Mouse (Mus musculus) lung, embryonic 16.5 days (tissue): ENCODE data around the gene Cdk5r1. TPM values are rescaled to one million over a fixed set of nuclear protein-coding genes. Genes with fewer than 3 reads are reported as not detected.

ENCODE experiments used
- ATAC-seq: fragments of 200-750 bp; cut with Nextera tagmentation; 2 replicates; pipeline ENCODE4 v1.8.0; 2017; ENCODE audit warnings: low read depth, mild to moderate bottlenecking, moderate library complexity
- H3K27ac ChIP-seq: fragments of 300-500 bp; sonication (generic); 2 replicates; pipeline ENCODE4 v1.5.1; 2014; ENCODE audit warnings: mild to moderate bottlenecking, control low read depth, low read length
- H3K27me3 ChIP-seq: fragments of 300-500 bp; sonication (generic); 2 replicates; pipeline ENCODE4 v1.6.1; 2014; ENCODE audit warnings: low read depth, low read length, mixed read lengths; ENCODE audit not compliant: control insufficient read depth, insufficient read depth
- H3K36me3 ChIP-seq: fragments of 300-500 bp; sonication (generic); 2 replicates; pipeline ENCODE4 v1.6.1; 2014; ENCODE audit warnings: low read length; ENCODE audit not compliant: control insufficient read depth, insufficient read depth
- H3K4me1 ChIP-seq: fragments of 300-500 bp; sonication (generic); replicated peaks from 2 replicates; pipeline ENCODE4 v1.6.1; 2014; ENCODE audit warnings: low read length, mixed read lengths; ENCODE audit not compliant: control insufficient read depth, insufficient read depth
- H3K4me2 ChIP-seq: fragments of 300-500 bp; sonication (generic); 2 replicates; pipeline ENCODE4 v1.6.1; 2014; ENCODE audit warnings: low read depth, low read length, control low read depth
- H3K4me3 ChIP-seq: fragments of 300-500 bp; sonication (generic); 2 replicates; pipeline ENCODE4 v1.5.1; 2014; ENCODE audit warnings: mild to moderate bottlenecking, low read length, control low read depth
- H3K9ac ChIP-seq: fragments of 300-500 bp; sonication (generic); 2 replicates; pipeline ENCODE4 v1.6.1; 2014; ENCODE audit warnings: low read length, control low read depth
- H3K9me3 ChIP-seq: fragments of 300-500 bp; sonication (generic); 2 replicates; pipeline ENCODE4 v1.6.1; 2016; ENCODE audit warnings: low read length; ENCODE audit not compliant: control insufficient read depth
- WGBS: fragments of 180-500 bp; shearing (Covaris S2); extraction: QIAGEN DNeasy Blood & Tissue Kit; methylation state at CpG from one replicate; pipeline ENCODE4 v1.1.7; 2014; 5-methylcytosine and 5-hydroxymethylcytosine counted together
- polyA plus RNA-seq: library from polyadenylated mRNA; unstranded; fragments of >200 nt; fragmentation: Nextera tagmentation; extraction: Ambion mirVana; gene quantifications from 2 replicates; pipeline ENCODE4 v1.2.1, GENCODE M21; 2015

Gene Cdk5r1
- 0.67 and 0.79 TPM in 2 replicates for polyA plus RNA-seq

GRCm38 (mm10) chr11:80476222-80477189 lies at the start of gene Cdk5r1:
Gene Cdk5r1 (plus strand): TSS chr11:80477023.
- peak; percentile 92 for ATAC-seq
- under 1% methylated on average over 60 of the region's 116 CpGs for WGBS

GRCm38 (mm10) chr11:80428381-80429008 lies 48.3 kb upstream of the Cdk5r1 start, which contains the start of gene Psmd11:
Gene Psmd11 (plus strand): TSS chr11:80428615.
- no peaks in the 10 kb centered on the region for H3K27me3 ChIP-seq
- ATAC-seq = peak; percentile 100
- 0% methylated on average over 48 of the region's 58 CpGs for WGBS

More at GRCm38 (mm10) chr11:80476222-80477189, at the start of gene Cdk5r1:
- H3K27ac ChIP-seq = peak within 1 kb of the TSS; percentile 77
- no peaks in the 10 kb centered on the region for H3K9me3 ChIP-seq
- H3K4me1 ChIP-seq = peaks cover 23% of the 10 kb centered on the region
- peak within 1 kb of the TSS; percentile 77 for H3K9ac ChIP-seq
- peaks cover 10% of the 10 kb centered on the region for H3K36me3 ChIP-seq
- H3K27me3 ChIP-seq = peaks cover 4% of the 10 kb centered on the region; the same call in 1 of the 2 replicates
- H3K4me2 ChIP-seq = peak within 1 kb of the TSS; percentile 99
- peak within 1 kb of the TSS; percentile 79 for H3K4me3 ChIP-seq

GRCm38 (mm10) chr11:80429009-80429475 lies 47.8 kb upstream of the Cdk5r1 start:
- Histone ChIP-seq H3K4me1 (peaks cover 8% of the 10 kb centered on the region), H3K4me3 (peak overlapping the region; percentile 99), H3K9me3 (no peaks in the 10 kb centered on the region), H3K27ac (peak overlapping the region; percentile 77), H3K4me2 (peak overlapping the region; percentile 88), H3K36me3 (peaks cover 14% of the 10 kb centered on the region), H3K9ac (peak overlapping the region; percentile 98), H3K27me3 (no peaks in the 10 kb centered on the region)
- WGBS = under 1% methylated on average over 32 of the region's 37 CpGs
- ATAC-seq = peak; percentile 55; the same call in 1 of the 2 replicates

More at GRCm38 (mm10) chr11:80428381-80429008, 48.3 kb upstream of the Cdk5r1 start, which contains the start of gene Psmd11:
- H3K4me3 ChIP-seq = peak within 1 kb of the TSS; percentile 99
- H3K9me3 ChIP-seq = no peaks in the 10 kb centered on the region
- peak within 1 kb of the TSS; percentile 98 for H3K9ac ChIP-seq
- peak within 1 kb of the TSS; percentile 88 for H3K4me2 ChIP-seq
- H3K4me1 ChIP-seq = peaks cover 8% of the 10 kb centered on the region
- H3K27ac ChIP-seq = peak within 1 kb of the TSS; percentile 77
- H3K36me3 ChIP-seq = peaks cover 14% of the 10 kb centered on the region

- no peak for ATAC-seq
- Histone ChIP-seq H3K4me3 (peak overlapping the region; percentile 99), H3K36me3 (peaks cover 15% of the 10 kb centered on the region), H3K9me3 (no peaks in the 10 kb centered on the region), H3K4me1 (peaks cover 8% of the 10 kb centered on the region), H3K9ac (peak overlapping the region; percentile 98), H3K27ac (peak overlapping the region; percentile 77; the same call in 1 of the 2 replicates), H3K4me2 (peak overlapping the region; percentile 88), H3K27me3 (no peaks in the 10 kb centered on the region)
- WGBS = 51% methylated on average over 14 of the region's 14 CpGs
These were observed 47.2 kb upstream of the Cdk5r1 start for GRCm38 (mm10) chr11:80429500-80430166.

- WGBS = 87% methylated on average over 3 of the region's 3 CpGs
- Histone ChIP-seq H3K36me3 (peaks cover 16% of the 10 kb centered on the region), H3K4me1 (peaks cover 8% of the 10 kb centered on the region), H3K27me3 (no peaks in the 10 kb centered on the region), H3K9me3 (no peaks in the 10 kb centered on the region), H3K9ac (no peak overlapping the region), H3K4me2 (no peak overlapping the region), H3K4me3 (no peak overlapping the region), H3K27ac (no peak overlapping the region)
- ATAC-seq = no peak
These were observed 46.4 kb upstream of the Cdk5r1 start for GRCm38 (mm10) chr11:80430366-80430910.

GRCm38 (mm10) chr11:80446916-80447315 lies 29.9 kb upstream of the Cdk5r1 start:
- no peak overlapping the region for H3K9ac ChIP-seq
- 91% methylated on average over 3 of the region's 3 CpGs for WGBS
- peaks cover 10% of the 10 kb centered on the region for H3K36me3 ChIP-seq

GRCm38 (mm10) chr11:80449859-80450258 lies 27.0 kb upstream of the Cdk5r1 start:
- 69% methylated on average over 2 of the region's 2 CpGs for WGBS
- Histone ChIP-seq H3K36me3 (peaks cover 15% of the 10 kb centered on the region), H3K27ac (no peak overlapping the region), H3K4me1 (no peaks in the 10 kb centered on the region), H3K27me3 (no peaks in the 10 kb centered on the region), H3K4me2 (no peak overlapping the region), H3K9ac (no peak overlapping the region), H3K9me3 (no peaks in the 10 kb centered on the region), H3K4me3 (no peak overlapping the region)
- no peak for ATAC-seq

More at GRCm38 (mm10) chr11:80446916-80447315, 29.9 kb upstream of the Cdk5r1 start:
- H3K27ac ChIP-seq = no peak overlapping the region
- no peaks in the 10 kb centered on the region for H3K4me1 ChIP-seq
- H3K4me2 ChIP-seq = no peak overlapping the region
- no peak for ATAC-seq
- H3K4me3 ChIP-seq = no peak overlapping the region
- H3K9me3 ChIP-seq = no peaks in the 10 kb centered on the region
- H3K27me3 ChIP-seq = no peaks in the 10 kb centered on the region

GRCm38 (mm10) chr11:80452242-80452641 lies 24.6 kb upstream of the Cdk5r1 start:
- WGBS = 81% methylated on average over 3 of the region's 3 CpGs
- Histone ChIP-seq H3K27ac (no peak overlapping the region), H3K4me3 (no peak overlapping the region), H3K4me2 (no peak overlapping the region), H3K27me3 (no peaks in the 10 kb centered on the region), H3K36me3 (peaks cover 13% of the 10 kb centered on the region), H3K9me3 (no peaks in the 10 kb centered on the region), H3K4me1 (no peaks in the 10 kb centered on the region), H3K9ac (no peak overlapping the region)
- no peak for ATAC-seq
